Mouse (Mus musculus) thymus, adult 2 months (tissue): ENCODE data around the gene Tcf12. TPM values are rescaled to one million over a fixed set of nuclear protein-coding genes. Genes with fewer than 3 reads are reported as not detected.

Experiments
- DNase-seq: peaks from one replicate; pipeline ENCODE4 v3.0.0; 2021
- H3K27ac ChIP-seq: fragments of 200-500 bp; 2 replicates; pipeline ENCODE4 v1.5.1; 2012; ENCODE audit warnings: low read length, control low read depth; ENCODE audit not compliant: control insufficient read depth, insufficient read depth
- H3K27me3 ChIP-seq: fragments of 200-500 bp; 2 replicates; pipeline ENCODE4 v1.6.1; 2012; ENCODE audit warnings: mild to moderate bottlenecking, low read length, moderate library complexity, mixed read lengths; ENCODE audit not compliant: control insufficient read depth, insufficient read depth
- H3K36me3 ChIP-seq: fragments of 200-500 bp; 2 replicates; pipeline ENCODE4 v1.6.1; 2012; ENCODE audit warnings: mild to moderate bottlenecking, low read length, moderate library complexity; ENCODE audit not compliant: control insufficient read depth, insufficient read depth
- H3K4me1 ChIP-seq: fragments of 200-500 bp; replicated peaks from 2 replicates; pipeline ENCODE4 v1.6.1; 2012; ENCODE audit warnings: low read length; ENCODE audit not compliant: control insufficient read depth, insufficient read depth
- H3K4me3 ChIP-seq: fragments of 200-500 bp; 2 replicates; pipeline ENCODE4 v1.5.1; 2012; ENCODE audit warnings: mild to moderate bottlenecking, low read length, control low read depth, moderate library complexity; ENCODE audit not compliant: control insufficient read depth, insufficient read depth
- CTCF ChIP-seq: fragments of 200-500 bp; IDR thresholded peaks from 2 replicates; pipeline ENCODE4 v1.5.1; 2012; ENCODE audit warnings: mild to moderate bottlenecking, control low read depth, low read length, moderate library complexity, borderline replicate concordance; ENCODE audit not compliant: control insufficient read depth, poor library complexity, insufficient read depth; ENCODE audit errors: extremely low read depth
- POLR2A ChIP-seq: fragments of 200-500 bp; IDR thresholded peaks from 2 replicates; pipeline ENCODE4 v1.6.1; 2012; ENCODE audit warnings: mild to moderate bottlenecking, low read length, control low read depth, moderate library complexity; ENCODE audit not compliant: control insufficient read depth, poor library complexity, insufficient read depth; ENCODE audit errors: extremely low read depth
- WGBS: fragments of 180-500 bp; shearing (Covaris S2); methylation state at CpG from one replicate; pipeline ENCODE4 v1.1.7; 2018; 5-methylcytosine and 5-hydroxymethylcytosine counted together
- polyA plus RNA-seq: library from polyadenylated mRNA; depleted of rRNA; stranded (reverse); fragments of >200 nt; gene quantifications from 2 replicates; pipeline ENCODE4 v1.2.3, GENCODE M21; 2012

Gene Tcf12
- polyA plus RNA-seq, 1 experiment: 416 TPM

DNA sequence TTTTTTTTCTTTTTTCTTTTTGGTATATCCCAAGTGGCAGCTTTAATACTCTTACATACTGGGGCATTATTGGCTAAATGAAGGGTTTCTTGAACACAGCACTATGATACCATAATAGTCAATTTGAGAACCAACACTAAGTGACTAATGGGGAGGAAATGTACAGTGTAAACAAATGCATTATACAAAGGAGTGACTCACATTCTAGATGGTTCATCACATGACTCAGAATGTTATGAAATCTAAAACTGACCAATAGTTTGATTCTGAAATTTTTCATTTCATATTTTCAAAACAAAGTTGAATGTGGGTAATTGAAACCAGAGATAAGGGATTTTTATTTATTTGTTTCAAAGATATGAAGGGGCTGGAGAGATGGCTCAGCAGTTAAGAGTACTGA lies 169.2 kb downstream of the Tcf12 start:
- no peak for DNase-seq
- Histone ChIP-seq H3K4me3 (no peak overlapping the region), H3K36me3 (no peaks in the 10 kb centered on the region; the same call in 1 of the 2 replicates), H3K27ac (no peak overlapping the region), H3K4me1 (no peaks in the 10 kb centered on the region), H3K27me3 (no peaks in the 10 kb centered on the region)
- TF ChIP-seq POLR2A (no peak), CTCF (no peak)

DNA sequence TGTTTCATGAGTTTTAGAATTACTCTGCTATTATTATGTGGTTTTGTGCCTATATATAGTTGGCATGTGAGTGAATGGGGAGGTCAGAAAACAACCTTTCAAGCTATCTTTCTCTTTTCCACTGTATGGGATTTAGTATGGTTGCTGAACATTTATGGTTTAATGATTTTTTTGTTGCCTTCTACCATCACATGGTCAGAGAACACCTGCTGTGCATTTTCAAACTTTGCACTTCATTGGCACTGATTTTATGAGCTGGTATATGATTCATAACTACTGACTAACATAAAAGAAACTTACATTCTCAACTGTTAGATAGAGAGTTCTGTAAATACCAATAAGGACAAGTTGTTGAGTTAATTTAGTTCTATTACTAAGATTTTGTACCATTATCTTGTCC lies 171.7 kb downstream of the Tcf12 start:
- no peak for TF ChIP-seq CTCF
- TF ChIP-seq POLR2A: no peak
- DNase-seq: no peak
- H3K27ac ChIP-seq: no peak overlapping the region
- H3K4me1 ChIP-seq: no peaks in the 10 kb centered on the region
- no peaks in the 10 kb centered on the region for H3K27me3 ChIP-seq
- no peaks in the 10 kb centered on the region for H3K36me3 ChIP-seq
- H3K4me3 ChIP-seq: no peak overlapping the region

DNA sequence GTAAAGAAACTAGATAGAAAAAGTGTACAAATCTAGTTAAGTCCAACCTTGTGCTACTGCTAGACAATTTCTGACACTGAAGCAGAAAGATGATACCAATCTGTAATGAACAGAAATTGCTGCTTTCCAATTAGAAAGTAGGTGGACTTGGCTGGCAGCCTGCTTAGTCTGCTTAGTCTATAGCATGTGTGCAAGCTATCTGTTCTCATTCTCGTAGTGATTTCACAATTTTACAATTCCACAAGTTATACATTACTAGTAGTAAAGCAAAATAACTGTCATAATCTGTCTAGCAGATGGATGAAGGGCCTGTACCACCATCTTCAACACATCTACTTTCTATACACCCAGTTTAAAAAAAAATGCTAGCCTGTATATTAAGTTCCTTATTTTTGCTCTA lies 175.5 kb downstream of the Tcf12 start:
- Histone ChIP-seq H3K27ac (no peak overlapping the region), H3K27me3 (no peaks in the 10 kb centered on the region), H3K4me1 (no peaks in the 10 kb centered on the region), H3K4me3 (no peak overlapping the region), H3K36me3 (no peaks in the 10 kb centered on the region)
- 100% methylated on average over 1 of the region's 1 CpGs for WGBS
- TF ChIP-seq POLR2A (no peak), CTCF (no peak)
- DNase-seq: no peak

- 94% methylated on average over 3 of the region's 3 CpGs for WGBS
- Histone ChIP-seq H3K27me3 (no peaks in the 10 kb centered on the region), H3K4me3 (no peak overlapping the region), H3K27ac (no peak overlapping the region), H3K4me1 (no peaks in the 10 kb centered on the region), H3K36me3 (no peaks in the 10 kb centered on the region)
- no peak for DNase-seq
- TF ChIP-seq POLR2A: no peak
- TF ChIP-seq CTCF: no peak
Observed at GRCm38 (mm10) chr9:71934833-71935232, 176.8 kb downstream of the Tcf12 start.

- no peaks in the 10 kb centered on the region for H3K36me3 ChIP-seq
- TF ChIP-seq POLR2A: no peak
- no peak for TF ChIP-seq CTCF
- no peaks in the 10 kb centered on the region for H3K27me3 ChIP-seq
- no peak overlapping the region for H3K27ac ChIP-seq
- H3K4me3 ChIP-seq: no peak overlapping the region
- H3K4me1 ChIP-seq: no peaks in the 10 kb centered on the region
- no peak for DNase-seq
Observed at GRCm38 (mm10) chr9:71931965-71932364, 179.7 kb downstream of the Tcf12 start.

DNA sequence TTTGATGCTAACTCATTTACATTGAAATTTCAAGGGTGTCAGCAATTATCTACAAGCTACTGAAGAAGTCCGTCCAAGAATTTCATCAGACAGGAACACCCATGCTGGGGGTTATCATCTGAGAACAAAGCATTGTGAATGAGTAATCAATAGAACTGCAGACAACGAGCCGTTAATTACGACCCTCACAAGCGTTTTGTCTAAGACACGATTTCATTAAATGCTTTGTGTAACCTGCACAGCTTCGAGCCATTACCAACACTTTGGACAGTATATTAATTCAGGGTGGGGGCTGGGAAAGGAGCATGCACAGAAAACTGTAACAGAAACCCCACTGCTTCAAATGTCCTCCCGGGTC lies 180.3 kb downstream of the Tcf12 start:
- DNase-seq: no peak
- no peaks in the 10 kb centered on the region for H3K27me3 ChIP-seq
- no peaks in the 10 kb centered on the region for H3K36me3 ChIP-seq
- WGBS: 94% methylated on average over 8 of the region's 8 CpGs
- TF ChIP-seq CTCF (no peak), POLR2A (no peak)
- no peak overlapping the region for H3K4me3 ChIP-seq
- H3K4me1 ChIP-seq: no peaks in the 10 kb centered on the region
- no peak overlapping the region for H3K27ac ChIP-seq

- H3K27ac ChIP-seq: no peak overlapping the region
- WGBS: 95% methylated on average over 3 of the region's 3 CpGs
- no peaks in the 10 kb centered on the region for H3K27me3 ChIP-seq
- H3K4me1 ChIP-seq: no peaks in the 10 kb centered on the region
- H3K4me3 ChIP-seq: no peak overlapping the region
- DNase-seq: no peak
- TF ChIP-seq CTCF (no peak), POLR2A (no peak)
- H3K36me3 ChIP-seq: no peaks in the 10 kb centered on the region
Observed at GRCm38 (mm10) chr9:71930431-71931357, 181.0 kb downstream of the Tcf12 start.
